ENCODE assay signal across 9 mouse cellular contexts in the genomic region with DNA sequence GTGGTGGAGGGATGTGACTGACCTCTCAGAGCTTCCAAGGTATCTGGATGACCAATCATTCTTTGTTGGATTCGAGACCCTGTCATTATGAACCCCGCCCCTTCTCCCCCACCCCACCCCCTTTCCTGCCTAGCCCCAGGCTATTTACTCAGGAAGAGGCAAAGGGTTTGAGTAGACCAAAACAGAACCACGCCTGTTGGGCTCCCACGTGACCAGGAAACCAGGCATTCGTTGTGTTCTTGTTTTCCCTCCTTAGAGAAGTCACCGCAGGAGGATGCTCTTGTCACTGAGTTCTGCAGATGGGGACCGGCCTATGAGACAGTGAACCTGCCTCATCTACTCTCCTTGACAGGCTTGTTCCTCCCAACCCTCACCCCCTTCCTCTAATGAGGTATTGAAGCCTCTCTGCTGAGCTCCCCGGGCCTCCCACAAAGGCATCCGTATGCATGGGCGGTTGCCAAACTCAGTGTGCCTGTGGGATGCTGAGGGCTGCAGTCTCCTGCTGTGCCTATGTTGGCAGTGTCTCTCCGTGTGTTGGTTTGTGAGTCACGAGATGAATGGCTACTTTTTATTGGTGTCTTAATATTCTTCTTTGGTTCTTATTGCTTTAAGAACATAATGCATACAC. TPM values are rescaled to one million over a fixed set of nuclear protein-coding genes. Genes with fewer than 3 reads are reported as not detected.
DNase-seq lines count a peak whose midpoint lies in the region; ATAC-seq lines count a peak whose summit lies in the region.
"Had no signal": no experiment of that assay in that cellular context is flagged by ENCODE, and none has a peak within 500 bp of the region (broad histone marks: within the 10 kb centered on the region; RNA-seq: fewer than 3 reads in every experiment).

No protein-coding gene starts in this region.

- no peaks in the 10 kb centered on the region for H3K36me3 ChIP-seq in embryonic facial prominence, embryonic 10.5 days (replicated peaks)

- peak; percentile 24; the same call in 1 of the 2 replicates for ATAC-seq in monocyte, adult 5-6 weeks (replicated peaks; ENCODE audit: insufficient number of reproducible peaks, low FRiP score, low TSS enrichment, poor library complexity, severe bottlenecking)

- no peaks in the 10 kb centered on the region for H3K9me3 ChIP-seq in embryonic facial prominence, embryonic 10.5 days

- no peak overlapping the region for H3K27ac ChIP-seq in embryonic facial prominence, embryonic 10.5 days (replicated peaks)
- H3K27ac ChIP-seq: macrophage had no signal

- WGBS in embryonic facial prominence, embryonic 10.5 days, result 9% methylated on average over 12 of the region's 12 CpGs

- DNase-seq in cerebellum, postnatal 14 days, result peak; percentile 37 to 42
- no peak for DNase-seq in cerebellum, adult 11-12 months
- DNase-seq in embryonic facial prominence, embryonic 10.5 days (ENCODE audit: low spot score), result peak; percentile 21
- DNase-seq in layer of hippocampus, adult 11-12 months (ENCODE audit: low spot score), result peak; percentile 77
- no peak for DNase-seq in urinary bladder, postnatal 10 days (ENCODE audit: low spot score)
- DNase-seq in gastrocnemius, adult 8-10 months (ENCODE audit: low spot score in 2 of 2), result no peak
- no peak for DNase-seq in kidney, adult 11 months

- H3K4me3 ChIP-seq in embryonic facial prominence, embryonic 10.5 days, result no peak overlapping the region

- no peaks in the 10 kb centered on the region for H3K27me3 ChIP-seq in embryonic facial prominence, embryonic 10.5 days (replicated peaks; ENCODE audit: low read depth, poor library complexity, severe bottlenecking)

- peaks cover 26% of the 10 kb centered on the region for H3K4me1 ChIP-seq in embryonic facial prominence, embryonic 10.5 days

RNA-seq across cellular contexts. Expression of gene Cks2, which starts 28.5 kb away (rescaled TPM):
- polyA plus RNA-seq in embryonic facial prominence, embryonic 10.5 days (2016; fragmentation: Nextera tagmentation; extraction: Ambion mirVana), result 384 and 402 TPM in 2 replicates
- 55.0 to 244 TPM (median 181 TPM) in 3 replicates for total RNA-seq in monocyte, adult 5-6 weeks (2017)
- under 1 TPM in 3 of 4 experiments, not detected in 1; 0.39 to 0.65 (median 0.45) TPM for total RNA-seq in gastrocnemius, adult 8-10 months (2022)

RNA-seq across cellular contexts. Expression of gene Secisbp2, which starts 35.0 kb away (rescaled TPM):
- 25.2 and 25.9 TPM in 2 replicates for polyA plus RNA-seq in embryonic facial prominence, embryonic 10.5 days (2016; fragmentation: Nextera tagmentation; extraction: Ambion mirVana)
- 44.5 to 74.8 TPM (median 45.5 TPM) in 3 replicates for total RNA-seq in monocyte, adult 5-6 weeks (2017)
- total RNA-seq in gastrocnemius, adult 8-10 months (2022), result 1 to 10 TPM; 7.6 to 8.9 (median 7.7) TPM

RNA-seq across cellular contexts. Expression of gene Shc3, which starts 47.3 kb away (rescaled TPM):
- 0.92 and 0.94 TPM in 2 replicates for polyA plus RNA-seq in embryonic facial prominence, embryonic 10.5 days (2016; fragmentation: Nextera tagmentation; extraction: Ambion mirVana)
- total RNA-seq in monocyte, adult 5-6 weeks (2017), result not detected in 3 replicates
- total RNA-seq in gastrocnemius, adult 8-10 months (2022), result 1 to 10 TPM in 2 of 4 experiments, under 1 TPM in 2; 0.75 to 1.1 (median 1.0) TPM
- polyA plus RNA-seq: macrophage had no signal

Comparison
In these comparisons a context has a peak if more than half of its experiments do, and no peak if none do; other contexts are left out.
1. DNase-seq: peak in cerebellum, postnatal 14 days (2 of 2), embryonic facial prominence, embryonic 10.5 days (single experiment) and layer of hippocampus, adult 11-12 months (single experiment); none in cerebellum, adult 11-12 months (single experiment), urinary bladder, postnatal 10 days (single experiment), gastrocnemius, adult 8-10 months (0 of 2) and kidney, adult 11 months (single experiment).
2. RNA of gene Cks2, which starts 28.5 kb away (total RNA-seq): 55.0 to 244 TPM in monocyte, adult 5-6 weeks; 0.39 to 0.65 TPM in gastrocnemius, adult 8-10 months; every median in the first group is over 10 times any median in the second.